Mouse (Mus musculus): Measurements from ENCODE around the gene Lgi2.

Gene Lgi2

GRCm38 (mm10) chr5:52537024-52537423 is 29.2 kb downstream of the Lgi2 start:
- no peak for DNase-seq (ENCODE audit: low read depth, low spot score)

GRCm38 (mm10) chr5:52534798-52535590 is 31.3 kb downstream of the Lgi2 start:
- no peak for DNase-seq (ENCODE audit: low read depth, low spot score)

GRCm38 (mm10) chr5:52533705-52534104 is 32.6 kb downstream of the Lgi2 start:
- no peak for DNase-seq (ENCODE audit: low read depth, low spot score)

GRCm38 (mm10) chr5:52528545-52528944 is 37.7 kb downstream of the Lgi2 start:
- no peak for DNase-seq (ENCODE audit: low read depth, low spot score)

GRCm38 (mm10) chr5:52526324-52526986 is 39.8 kb downstream of the Lgi2 start:
- no peak for DNase-seq (ENCODE audit: low read depth, low spot score)

- no peak for DNase-seq (ENCODE audit: low read depth, low spot score)
These were observed 42.1 kb downstream of the Lgi2 start for GRCm38 (mm10) chr5:52524207-52524606.

- no peak for DNase-seq (ENCODE audit: low read depth, low spot score)
These were observed 46.3 kb downstream of the Lgi2 start for GRCm38 (mm10) chr5:52519921-52520320.

GRCm38 (mm10) chr5:52516072-52516476 is 50.2 kb downstream of the Lgi2 start:
- peak; percentile 28 for DNase-seq (ENCODE audit: low read depth, low spot score)

- peak; percentile 39 for DNase-seq (ENCODE audit: low read depth, low spot score)
These were observed 50.8 kb downstream of the Lgi2 start for GRCm38 (mm10) chr5:52515246-52516021.

- DNase-seq (ENCODE audit: low read depth, low spot score): no peak
These were observed 55.2 kb downstream of the Lgi2 start for GRCm38 (mm10) chr5:52511089-52511488.

- DNase-seq (ENCODE audit: low read depth, low spot score): no peak
These were observed 56.8 kb downstream of the Lgi2 start for GRCm38 (mm10) chr5:52509416-52509815.

GRCm38 (mm10) chr5:52504666-52505065 is 61.6 kb downstream of the Lgi2 start:
- DNase-seq (ENCODE audit: low read depth, low spot score): no peak

GRCm38 (mm10) chr5:52504148-52504547 is 62.1 kb downstream of the Lgi2 start:
- DNase-seq (ENCODE audit: low read depth, low spot score): no peak

GRCm38 (mm10) chr5:52495671-52496070 is 70.6 kb downstream of the Lgi2 start:
- DNase-seq (ENCODE audit: low read depth, low spot score): no peak

- no peak for DNase-seq (ENCODE audit: low read depth, low spot score)
These were observed 74.8 kb downstream of the Lgi2 start for GRCm38 (mm10) chr5:52491496-52491895.

- DNase-seq (ENCODE audit: low read depth, low spot score): no peak
These were observed 78.5 kb downstream of the Lgi2 start for GRCm38 (mm10) chr5:52487559-52488430.
